Mouse (Mus musculus): ENCODE data around the gene Gm11127. TPM values are rescaled to one million over a fixed set of nuclear protein-coding genes. Genes with fewer than 3 reads are reported as not detected.
"Not testable (repeated sequence)": the region's sequence is repeated elsewhere in the genome, so short reads cannot be mapped to it uniquely, and the experiment has no call there.

Gene Gm11127
- total RNA-seq (2015; ENCODE audit: low replicate concordance) (not detected in 2 replicates), total RNA-seq (2017; ENCODE audit: low replicate concordance) (0.39 TPM in 1 of 2 replicates, not detected in the other)

- not testable (repeated sequence) for ATAC-seq (replicated peaks; ENCODE audit: low FRiP score, poor library complexity, severe bottlenecking)
Observed at GRCm38 (mm10) chr17:36058362-36058761, at the start of gene Gm11127. Gm11127 (minus strand) TSS chr17:36058371.

- ATAC-seq (replicated peaks; ENCODE audit: low FRiP score, poor library complexity, severe bottlenecking) = not testable (repeated sequence)
Observed at GRCm38 (mm10) chr17:36102091-36102490, 43.9 kb upstream of the Gm11127 start.

- ATAC-seq (replicated peaks; ENCODE audit: low FRiP score, poor library complexity, severe bottlenecking) = not testable (repeated sequence)
Observed at GRCm38 (mm10) chr17:36099603-36100002, 41.4 kb upstream of the Gm11127 start.

DNA sequence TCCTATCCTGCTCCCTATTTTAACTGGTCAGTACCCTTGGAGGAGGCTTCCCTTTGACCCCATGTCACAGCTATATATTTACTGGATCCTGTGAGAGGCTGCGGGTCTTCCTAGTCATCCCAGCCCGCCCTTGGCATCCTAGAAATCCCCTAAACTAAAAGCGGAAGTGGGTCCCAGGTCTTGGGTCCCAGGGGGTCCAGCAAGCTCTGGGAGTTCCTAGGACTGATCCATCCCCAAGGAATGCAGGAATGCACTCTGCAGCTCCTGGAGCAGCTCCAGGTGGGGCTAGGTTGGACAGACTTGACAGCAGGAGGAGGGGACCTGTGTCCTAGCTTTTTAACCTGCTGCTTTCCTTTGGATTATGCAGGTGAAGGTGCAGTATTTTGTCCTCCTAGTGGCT is 35.8 kb upstream of the Gm11127 start:
- ATAC-seq (replicated peaks; ENCODE audit: low FRiP score, poor library complexity, severe bottlenecking) = no peak

DNA sequence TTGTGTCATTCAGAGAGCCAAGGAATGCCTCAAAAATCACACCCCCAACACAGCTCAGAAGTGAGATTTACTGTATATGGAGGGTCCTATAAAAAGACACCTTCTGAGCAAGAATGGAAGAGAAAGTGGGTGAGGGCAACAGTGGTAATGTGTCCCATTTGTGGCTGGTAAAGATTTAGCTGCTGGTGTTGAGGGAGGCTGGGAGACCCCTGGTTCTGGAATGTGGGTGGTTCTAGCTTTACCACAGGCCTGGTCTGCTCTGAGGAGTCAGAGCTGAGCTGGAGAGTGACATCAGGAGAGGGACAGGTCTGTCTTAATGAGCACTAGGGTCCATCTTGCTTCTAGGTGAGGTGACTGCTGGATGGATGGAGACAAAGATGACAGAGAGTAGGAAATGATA is 34.3 kb upstream of the Gm11127 start:
- ATAC-seq (replicated peaks; ENCODE audit: low FRiP score, poor library complexity, severe bottlenecking) = not testable (repeated sequence)

DNA sequence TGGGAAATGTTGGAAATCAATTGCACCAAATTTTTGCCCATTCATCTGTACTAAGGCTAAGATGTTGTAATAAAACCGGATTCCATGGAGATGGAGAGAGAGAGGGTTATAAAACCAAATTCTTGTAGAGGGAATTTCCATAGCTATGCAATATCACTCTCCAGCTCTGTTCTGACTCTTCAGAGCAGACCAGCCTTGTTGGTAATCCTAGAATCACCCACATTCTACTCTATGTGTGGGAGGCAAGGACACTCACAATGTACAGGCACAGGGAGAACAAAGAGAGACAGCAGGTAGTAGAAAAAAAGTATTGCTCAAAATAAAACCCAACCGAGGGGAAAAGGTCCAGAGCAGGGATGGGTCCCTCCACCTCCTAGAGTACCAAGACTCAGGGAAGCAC is 33.8 kb upstream of the Gm11127 start:
- ATAC-seq (replicated peaks; ENCODE audit: low FRiP score, poor library complexity, severe bottlenecking) = not testable (repeated sequence)

DNA sequence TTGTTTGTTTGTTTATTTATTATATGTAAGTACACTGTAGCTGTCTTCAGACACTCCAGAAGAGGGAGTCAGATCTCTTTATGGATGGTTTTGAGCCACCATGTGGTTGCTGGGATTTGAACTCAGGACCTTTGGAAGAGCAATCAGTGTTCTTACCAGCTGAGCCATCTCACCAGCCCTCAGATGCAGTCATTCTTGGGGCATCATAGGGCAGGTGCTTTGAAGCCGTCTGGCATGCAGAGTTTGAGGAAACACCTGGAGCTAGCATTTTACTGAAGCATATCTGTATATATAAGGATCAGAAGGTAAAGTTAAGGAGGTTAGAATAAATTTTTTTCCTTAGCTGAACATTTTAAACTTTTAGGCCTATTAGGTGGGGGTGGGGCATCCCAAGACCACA is 27.8 kb upstream of the Gm11127 start:
- not testable (repeated sequence) for ATAC-seq (replicated peaks; ENCODE audit: low FRiP score, poor library complexity, severe bottlenecking)

DNA sequence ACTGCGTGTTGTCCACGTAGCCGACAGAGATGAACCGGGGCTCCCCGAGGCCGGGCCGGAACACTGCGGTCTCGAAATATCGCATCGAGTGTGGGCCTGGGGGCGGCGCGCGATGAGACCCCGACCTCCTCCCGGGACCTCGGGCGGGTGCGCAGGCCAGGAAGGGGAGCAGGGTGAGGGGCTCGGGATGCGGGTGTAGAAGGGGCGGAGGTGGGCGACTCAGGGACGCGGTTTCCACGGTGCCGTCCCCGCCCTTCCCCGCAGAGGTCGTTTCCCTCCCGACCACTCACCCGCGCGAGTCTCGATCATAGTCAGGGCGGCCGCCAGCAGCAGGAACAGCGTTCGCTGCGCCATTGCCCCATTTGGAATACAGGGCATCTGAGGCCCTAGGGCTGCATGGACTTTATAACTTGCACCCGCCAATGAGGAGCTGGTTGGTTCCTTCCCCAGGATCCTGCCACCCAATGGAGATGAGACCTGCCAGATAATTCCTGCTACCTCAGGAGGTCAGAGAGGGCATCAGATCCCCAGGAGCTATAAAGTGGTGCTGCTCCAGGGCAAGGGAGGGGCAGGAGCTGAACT is 25.8 kb upstream of the Gm11127 start:
- ATAC-seq (replicated peaks; ENCODE audit: low FRiP score, poor library complexity, severe bottlenecking) = no peak; the same call in 1 of the 2 replicates

DNA sequence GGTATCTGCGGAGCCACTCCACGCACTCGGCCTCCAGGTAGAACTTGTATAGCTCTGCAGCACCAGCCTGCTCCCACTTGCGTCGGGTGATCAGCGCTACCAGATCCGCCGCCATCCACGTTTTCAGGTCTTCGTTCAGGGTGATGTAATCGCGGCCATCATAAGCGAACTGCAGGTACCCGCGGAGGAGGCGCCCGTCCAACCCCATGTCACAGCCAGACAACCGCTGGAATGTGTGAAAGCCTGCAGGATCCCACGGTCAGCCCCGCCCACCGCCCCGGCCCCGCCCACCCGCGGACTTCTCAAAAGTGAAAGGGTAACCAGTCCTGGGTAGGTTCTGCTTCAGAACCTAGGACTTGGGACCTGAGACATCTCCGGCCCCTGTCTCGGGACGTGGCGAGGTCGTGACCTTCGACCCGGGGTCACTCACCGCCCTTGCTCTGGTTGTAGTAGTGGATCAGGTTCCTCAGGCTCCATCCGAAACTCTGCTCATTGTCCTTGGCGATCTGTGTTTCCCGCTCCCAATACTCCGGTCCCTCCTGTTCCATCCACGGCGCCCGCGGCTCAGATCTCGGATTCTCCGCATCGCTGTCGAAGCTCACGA is 25.2 kb upstream of the Gm11127 start:
- peak; percentile 67 for ATAC-seq (replicated peaks; ENCODE audit: low FRiP score, poor library complexity, severe bottlenecking)

- ATAC-seq (replicated peaks; ENCODE audit: low FRiP score, poor library complexity, severe bottlenecking) = not testable (repeated sequence)
Observed at GRCm38 (mm10) chr17:36082519-36083232, 24.5 kb upstream of the Gm11127 start.

DNA sequence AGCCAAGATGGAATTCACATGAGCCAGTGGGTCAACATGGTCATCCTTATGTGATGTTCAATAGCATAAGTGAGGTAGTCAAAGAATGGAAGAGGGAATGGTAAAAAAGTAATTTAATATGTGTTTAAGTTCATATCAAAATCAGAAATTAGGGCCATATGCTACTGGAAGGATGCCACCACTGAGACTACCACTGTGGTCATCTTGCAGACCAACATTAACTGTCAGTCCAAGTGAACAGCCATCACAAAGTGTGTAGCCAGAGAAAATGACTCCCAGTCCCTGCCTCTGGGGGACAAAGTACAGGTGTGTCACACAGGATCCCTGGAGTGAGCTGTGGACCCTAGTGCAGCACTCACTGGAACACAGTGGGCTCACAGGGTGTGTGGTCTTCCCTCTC is 23.7 kb upstream of the Gm11127 start:
- not testable (repeated sequence) for ATAC-seq (replicated peaks; ENCODE audit: low FRiP score, poor library complexity, severe bottlenecking)

GRCm38 (mm10) chr17:36060829-36061228 is 2.7 kb upstream of the Gm11127 start:
- peak; percentile 51; the same call in 1 of the 2 replicates for ATAC-seq (replicated peaks; ENCODE audit: low FRiP score, poor library complexity, severe bottlenecking)

DNA sequence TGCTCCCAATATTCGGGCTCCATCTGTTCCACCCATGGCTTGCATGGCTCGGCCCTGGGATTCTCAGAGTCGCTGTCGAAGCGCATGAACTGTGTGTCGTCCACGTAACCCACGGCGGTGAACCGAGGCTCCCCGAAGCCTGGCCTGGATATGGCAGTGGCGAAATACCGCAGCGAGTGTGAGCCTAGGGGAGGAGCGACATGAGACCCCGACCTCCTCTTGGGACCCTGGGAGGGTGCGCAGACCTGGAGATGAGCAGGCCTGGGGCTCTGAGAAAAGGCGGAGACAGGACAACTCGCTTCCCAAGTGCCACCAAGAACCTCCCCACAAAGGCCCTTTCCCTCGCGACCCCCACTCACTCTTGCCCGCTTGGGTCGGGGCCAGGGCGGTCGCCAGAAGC is 244 bp downstream of the Gm11127 start:
- ATAC-seq (replicated peaks; ENCODE audit: low FRiP score, poor library complexity, severe bottlenecking) = not testable (repeated sequence)

DNA sequence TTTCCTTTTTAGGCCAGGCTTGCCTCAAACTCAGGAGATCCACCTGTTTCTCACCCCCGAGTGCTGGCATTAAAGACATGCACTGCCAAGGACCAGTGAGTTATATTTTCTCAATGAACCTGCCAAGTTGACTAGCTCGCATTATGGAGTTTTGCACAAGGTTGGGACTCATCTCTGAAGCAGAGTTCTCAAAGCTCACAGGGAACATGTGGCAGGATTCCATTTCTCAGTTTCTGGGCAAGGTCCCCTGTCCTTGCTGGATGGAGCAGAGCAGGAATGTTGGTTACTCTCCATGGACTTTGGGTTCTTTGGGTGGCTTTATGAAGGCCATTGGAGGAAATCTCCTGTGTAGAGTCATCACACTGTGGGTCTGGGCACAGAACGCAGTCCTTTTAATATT is 14.9 kb downstream of the Gm11127 start:
- peak; percentile 5; the same call in 1 of the 2 replicates for ATAC-seq (replicated peaks; ENCODE audit: low FRiP score, poor library complexity, severe bottlenecking)

GRCm38 (mm10) chr17:36042610-36043169 is 15.5 kb downstream of the Gm11127 start, which contains the start of the genes H2-T22 and Gm6034:
H2-T22 (minus strand) TSS chr17:36042747.
Gm6034 (plus strand) TSS chr17:36042961.
- peak; percentile 92 for ATAC-seq (replicated peaks; ENCODE audit: low FRiP score, poor library complexity, severe bottlenecking)

DNA sequence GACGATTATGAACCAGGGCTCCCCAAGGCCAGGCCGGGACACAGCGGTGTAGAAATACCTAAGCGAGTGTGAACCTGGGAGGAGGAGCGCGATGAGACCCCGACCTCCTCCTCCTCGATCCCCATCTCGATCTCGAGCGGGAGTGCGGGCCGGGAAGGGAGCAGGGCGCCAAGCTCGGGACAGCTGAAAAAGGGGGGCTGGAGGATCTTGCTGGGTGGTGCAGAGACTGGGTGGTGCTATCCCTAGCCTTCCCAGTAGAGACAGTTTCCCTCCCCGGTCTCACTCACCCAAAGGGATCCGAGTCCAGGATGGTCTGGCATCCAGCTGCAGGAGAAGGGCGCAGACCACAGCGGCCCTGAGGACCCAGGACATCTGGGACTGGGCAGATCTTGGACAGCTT is 16.1 kb downstream of the Gm11127 start:
- peak; percentile 48 for ATAC-seq (replicated peaks; ENCODE audit: low FRiP score, poor library complexity, severe bottlenecking)

DNA sequence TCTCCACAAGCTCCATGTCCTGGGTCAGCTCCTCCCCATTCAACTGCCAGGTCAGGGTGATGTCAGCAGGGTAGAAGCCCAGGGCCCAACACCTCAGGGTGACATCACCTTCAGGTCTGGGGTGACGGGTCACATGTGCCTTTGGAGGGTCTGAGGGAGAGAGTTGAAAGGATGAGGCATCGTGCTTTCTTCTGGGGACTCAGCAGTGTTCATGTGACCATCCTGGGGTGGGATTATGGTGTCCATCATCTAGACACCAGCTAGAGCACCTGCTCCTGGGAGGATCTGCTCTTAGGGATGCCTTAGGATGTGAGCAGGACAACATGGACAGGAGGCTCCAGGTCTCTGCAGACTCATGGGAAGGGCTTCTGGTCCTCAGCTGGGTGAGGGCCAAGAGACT is 17.6 kb downstream of the Gm11127 start:
- ATAC-seq (replicated peaks; ENCODE audit: low FRiP score, poor library complexity, severe bottlenecking) = not testable (repeated sequence)

DNA sequence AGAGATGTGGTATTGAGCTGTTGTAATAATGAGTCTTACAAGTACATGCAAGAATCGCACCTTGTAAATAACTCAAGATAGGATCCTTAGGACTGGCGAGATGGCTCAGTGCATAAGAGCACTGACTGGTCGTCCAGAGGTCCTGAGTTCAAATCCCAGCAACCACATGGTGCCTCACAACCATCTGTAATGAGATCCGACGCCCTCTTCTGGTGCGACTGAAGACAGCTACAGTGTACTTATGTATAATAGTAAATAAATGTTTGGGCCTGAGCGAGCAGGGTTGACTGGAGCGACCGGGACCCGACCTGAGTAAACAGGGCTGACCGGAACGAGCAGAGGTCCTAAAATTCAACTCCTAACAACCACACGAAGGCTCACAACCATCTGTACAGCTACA is 22.0 kb downstream of the Gm11127 start:
- not testable (repeated sequence) for ATAC-seq (replicated peaks; ENCODE audit: low FRiP score, poor library complexity, severe bottlenecking)

GRCm38 (mm10) chr17:36035010-36035638 is 23.0 kb downstream of the Gm11127 start:
- peak; percentile 62 for ATAC-seq (replicated peaks; ENCODE audit: low FRiP score, poor library complexity, severe bottlenecking)

GRCm38 (mm10) chr17:36034524-36034923 is 23.6 kb downstream of the Gm11127 start:
- not testable (repeated sequence) for ATAC-seq (replicated peaks; ENCODE audit: low FRiP score, poor library complexity, severe bottlenecking)

All from erythroid progenitor cell, adult 5-6 weeks (primary cell).